Mouse (Mus musculus) hindbrain, embryonic 11.5 days (tissue): ENCODE results near the gene Gfm1. TPM values are rescaled to one million over a fixed set of nuclear protein-coding genes. Genes with fewer than 3 reads are reported as not detected.

Experiments
- ATAC-seq: fragments of 200-750 bp; cut with Nextera tagmentation; 2 replicates; pipeline ENCODE4 v1.8.0; 2017; ENCODE audit warnings: mild to moderate bottlenecking, moderate TSS enrichment, moderate library complexity; ENCODE audit not compliant: low FRiP score
- DNase-seq: peaks from one replicate; pipeline ENCODE4 v3.0.0-alpha.2; 2015; ENCODE audit warnings: low spot score
- H3K27ac ChIP-seq: fragments of 300-500 bp; sonication (generic); 2 replicates; pipeline ENCODE4 v1.5.1; 2014; ENCODE audit warnings: mild to moderate bottlenecking, low read depth, low read length
- H3K27me3 ChIP-seq: fragments of 300-500 bp; sonication (generic); 2 replicates; pipeline ENCODE4 v1.6.1; 2014; ENCODE audit warnings: mild to moderate bottlenecking, low read length, moderate library complexity, mixed read lengths; ENCODE audit not compliant: control insufficient read depth, insufficient read depth
- H3K36me3 ChIP-seq: fragments of 300-500 bp; sonication (generic); 2 replicates; pipeline ENCODE4 v1.6.1; 2014; ENCODE audit warnings: mild to moderate bottlenecking, low read length, moderate library complexity, mixed read lengths; ENCODE audit not compliant: control insufficient read depth, insufficient read depth
- H3K4me1 ChIP-seq: fragments of 300-500 bp; sonication (generic); replicated peaks from 2 replicates; pipeline ENCODE4 v1.6.1; 2014; ENCODE audit warnings: low read length, mixed read lengths; ENCODE audit not compliant: control insufficient read depth, insufficient read depth
- H3K4me2 ChIP-seq: fragments of 300-500 bp; sonication (generic); replicated peaks from 2 replicates; pipeline ENCODE4 v1.6.1; 2014; ENCODE audit warnings: mild to moderate bottlenecking, low read depth, low read length
- H3K4me3 ChIP-seq: fragments of 300-500 bp; sonication (generic); 2 replicates; pipeline ENCODE4 v1.5.1; 2014; ENCODE audit warnings: low read depth, low read length
- H3K9ac ChIP-seq: fragments of 300-500 bp; sonication (generic); 2 replicates; pipeline ENCODE4 v1.6.1; 2014; ENCODE audit warnings: low read depth, low read length
- H3K9me3 ChIP-seq: fragments of 300-500 bp; sonication (generic); 2 replicates; pipeline ENCODE4 v1.6.1; 2016; ENCODE audit warnings: low read length; ENCODE audit not compliant: control insufficient read depth
- WGBS: fragments of 180-500 bp; shearing (Covaris S2); extraction: QIAGEN DNeasy Blood & Tissue Kit; methylation state at CpG from one replicate; pipeline ENCODE4 v1.1.7; 2014; 5-methylcytosine and 5-hydroxymethylcytosine counted together
- polyA plus RNA-seq: library from polyadenylated mRNA; unstranded; fragments of >200 nt; fragmentation: Nextera tagmentation; extraction: Ambion mirVana; gene quantifications from 2 replicates; pipeline ENCODE4 v1.2.1, GENCODE M21; 2014

Gfm1 gene
- 46.3 and 51.8 TPM in 2 replicates for polyA plus RNA-seq

DNA sequence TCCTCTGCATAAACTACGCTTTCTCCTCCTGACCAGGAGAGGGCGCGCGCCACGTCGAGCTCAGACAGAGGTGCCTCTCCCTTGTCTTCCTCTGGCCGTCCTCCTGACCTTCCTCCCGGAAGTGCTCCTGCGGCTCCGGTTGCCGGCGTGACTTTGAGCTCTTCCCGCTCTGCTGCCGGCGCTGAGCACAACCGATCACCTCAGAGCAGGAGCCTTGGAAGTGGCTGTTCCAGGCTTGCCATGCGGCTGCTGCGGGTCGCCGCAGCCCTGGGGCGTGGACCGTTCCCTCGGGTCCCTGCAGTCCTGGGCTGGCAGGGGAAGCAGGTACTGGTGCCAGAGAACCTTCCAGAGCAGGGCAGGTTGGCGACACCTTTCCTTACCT lies at the start of gene Gfm1:
Gene Gfm1, plus strand, starts transcription at position 98 of the 382 bp plus-strand sequence.
- Histone ChIP-seq H3K4me2 (peak within 1 kb of the TSS; percentile 76), H3K9me3 (0 out of 2 replicates have a peak, but pooled peaks cover 3% of the 10 kb centered on the region), H3K27me3 (no peaks in the 10 kb centered on the region), H3K4me1 (no peaks in the 10 kb centered on the region), H3K4me3 (peak within 1 kb of the TSS; percentile 97), H3K9ac (peak within 1 kb of the TSS; percentile 89), H3K27ac (no peak within 1 kb of the TSS), H3K36me3 (peaks cover 8% of the 10 kb centered on the region; the same call in 1 of the 2 replicates)
- peak; percentile 90 for DNase-seq
- 1% methylated on average over 24 of the region's 24 CpGs for WGBS
- ATAC-seq = peak; percentile 93

DNA sequence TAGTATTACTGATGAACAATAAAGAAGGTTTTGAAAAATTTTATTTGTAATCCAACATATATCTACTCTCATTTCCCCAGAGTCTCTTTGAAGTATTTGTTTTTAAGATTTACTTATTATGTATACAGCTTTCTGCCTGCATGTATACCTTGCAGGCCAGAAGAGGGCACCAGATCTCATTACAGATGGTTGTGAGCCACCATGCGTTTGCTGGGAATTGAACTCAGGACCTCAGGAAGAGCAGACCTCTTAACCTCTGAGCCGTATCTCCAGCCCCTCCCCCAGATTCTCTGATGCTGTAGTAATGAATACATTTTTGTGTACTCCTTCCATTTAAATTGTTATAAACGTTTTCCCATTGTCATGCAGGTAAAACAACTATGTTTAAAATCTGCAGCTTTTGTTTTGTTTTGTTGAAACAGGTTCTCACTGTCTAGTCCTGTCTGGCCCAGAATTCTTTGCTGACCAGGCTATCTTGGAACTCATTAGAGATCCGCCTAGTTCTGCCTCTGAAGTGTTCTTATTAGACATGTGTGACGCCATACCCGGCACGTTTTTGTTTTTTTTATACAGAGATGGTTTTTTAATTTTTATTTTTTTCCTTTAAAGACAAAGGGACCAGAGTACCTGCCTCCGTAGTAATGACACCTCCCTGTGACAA lies 428 bp upstream of the Gfm1 start:
- Histone ChIP-seq H3K4me2 (no peak overlapping the region; the same call in 1 of the 2 replicates), H3K27me3 (no peaks in the 10 kb centered on the region), H3K9ac (peak overlapping the region; percentile 89; the same call in 1 of the 2 replicates), H3K27ac (no peak overlapping the region), H3K4me3 (peak overlapping the region; percentile 97), H3K4me1 (no peaks in the 10 kb centered on the region), H3K9me3 (0 out of 2 replicates have a peak, but pooled peaks cover 3% of the 10 kb centered on the region), H3K36me3 (peaks cover 8% of the 10 kb centered on the region; the same call in 1 of the 2 replicates)
- WGBS = 39% methylated on average over 8 of the region's 8 CpGs
- ATAC-seq (peak; percentile 83), DNase-seq (no peak)

DNA sequence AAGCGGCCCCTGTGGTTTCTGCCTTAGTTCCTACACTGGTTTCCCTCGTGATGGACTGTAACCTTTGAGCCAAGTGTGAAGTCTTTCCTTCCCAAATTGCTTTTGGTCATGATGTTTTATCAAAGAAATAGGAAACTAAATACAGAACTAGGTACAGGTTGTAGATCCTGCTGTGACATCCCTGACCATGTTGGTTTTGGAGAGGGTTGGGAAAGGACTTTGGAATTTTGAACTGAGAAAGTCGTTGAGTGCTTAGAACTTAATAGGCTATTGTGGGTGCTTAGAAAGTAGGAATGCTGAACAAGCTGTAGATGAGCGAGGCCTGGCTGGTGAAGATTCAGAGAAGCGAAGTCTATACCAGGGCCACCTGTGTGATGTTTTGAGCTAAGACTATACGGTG lies 4.1 kb downstream of the Gfm1 start:
- Histone ChIP-seq H3K9ac (no peak overlapping the region), H3K4me2 (no peak overlapping the region), H3K27me3 (no peaks in the 10 kb centered on the region), H3K27ac (no peak overlapping the region), H3K9me3 (no peaks in the 10 kb centered on the region), H3K36me3 (peaks cover 8% of the 10 kb centered on the region; the same call in 1 of the 2 replicates), H3K4me1 (no peaks in the 10 kb centered on the region), H3K4me3 (no peak overlapping the region)
- DNase-seq (no peak), ATAC-seq (no peak)
- WGBS = 96% methylated on average over 6 of the region's 6 CpGs

DNA sequence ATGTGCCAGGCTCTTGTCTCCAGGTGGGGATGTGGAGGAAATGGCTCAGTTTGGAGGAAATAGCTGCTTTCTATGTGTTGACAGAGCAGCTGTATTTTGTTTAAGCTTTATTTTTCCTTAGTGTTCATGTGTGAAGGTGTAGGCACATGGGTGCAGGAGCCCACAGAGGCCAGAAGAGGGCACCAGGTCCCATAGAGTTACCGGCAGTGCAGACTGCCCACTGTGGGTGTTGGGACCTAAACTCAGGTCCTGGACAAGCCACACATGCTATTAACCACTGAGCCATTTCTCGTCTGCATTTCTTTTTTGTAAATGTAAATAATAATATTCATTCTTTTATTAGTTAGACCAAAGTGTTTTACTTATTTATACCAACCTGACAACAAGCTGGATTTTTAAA lies 17.2 kb downstream of the Gfm1 start:
- Histone ChIP-seq H3K4me3 (no peak overlapping the region), H3K27ac (no peak overlapping the region), H3K36me3 (peaks cover 20% of the 10 kb centered on the region; the same call in 1 of the 2 replicates), H3K9ac (no peak overlapping the region), H3K4me1 (no peaks in the 10 kb centered on the region), H3K4me2 (no peak overlapping the region), H3K27me3 (no peaks in the 10 kb centered on the region), H3K9me3 (no peaks in the 10 kb centered on the region)
- 95% methylated on average over 2 of the region's 2 CpGs for WGBS
- DNase-seq = no peak
- no peak for ATAC-seq

DNA sequence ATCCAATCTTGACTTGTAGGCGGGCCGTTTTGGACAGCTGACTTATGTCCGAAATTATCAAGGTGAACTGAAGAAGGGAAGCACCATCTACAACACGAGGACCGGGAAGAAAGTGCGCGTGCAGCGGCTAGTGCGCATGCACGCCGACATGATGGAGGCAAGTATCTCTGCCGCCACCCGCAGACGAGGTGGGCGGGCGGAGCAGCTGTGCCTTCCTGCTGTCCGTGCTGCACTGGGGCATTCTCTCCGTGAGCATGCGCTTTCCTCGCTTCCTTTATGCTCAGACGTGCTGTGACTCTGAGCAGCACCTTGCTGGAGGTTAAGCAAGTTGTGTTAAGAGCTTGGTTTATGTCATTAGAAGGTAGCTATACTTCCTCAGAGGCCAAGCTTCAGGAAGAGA lies 19.8 kb downstream of the Gfm1 start:
- peaks cover 15% of the 10 kb centered on the region; the same call in 1 of the 2 replicates for H3K36me3 ChIP-seq
- no peak for DNase-seq

DNA sequence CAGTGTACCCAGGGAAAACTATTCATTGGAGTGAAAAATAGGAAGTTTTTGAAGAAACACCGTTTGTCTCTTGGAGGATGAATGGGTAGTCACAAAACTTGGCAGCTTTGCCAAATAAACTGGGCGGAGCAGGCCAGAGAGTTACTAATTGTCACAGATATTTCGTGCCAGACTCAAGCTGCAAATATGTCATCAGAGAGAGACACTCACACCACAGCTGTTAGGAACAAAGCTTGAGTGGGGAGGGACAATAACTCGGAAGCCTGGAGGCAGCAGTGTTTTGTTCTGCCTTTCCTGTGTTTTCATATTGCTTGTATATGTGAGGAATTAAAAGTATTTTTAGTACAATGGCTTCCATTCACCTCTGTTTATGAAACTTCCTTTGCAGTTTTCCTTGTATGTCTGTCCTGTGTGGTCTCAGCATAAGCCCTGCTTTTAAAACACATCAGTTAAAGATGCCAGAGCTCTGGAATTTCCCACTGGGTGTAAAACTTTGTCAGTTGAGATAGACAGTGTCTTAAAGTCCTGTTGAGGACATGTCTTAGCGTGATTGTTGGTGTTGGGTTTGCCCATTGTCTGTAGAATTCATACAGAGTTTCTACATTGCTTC lies 20.8 kb downstream of the Gfm1 start:
- Histone ChIP-seq H3K27me3 (no peaks in the 10 kb centered on the region), H3K9ac (no peak overlapping the region), H3K9me3 (no peaks in the 10 kb centered on the region), H3K36me3 (peaks cover 15% of the 10 kb centered on the region; the same call in 1 of the 2 replicates), H3K4me3 (no peak overlapping the region), H3K4me1 (no peaks in the 10 kb centered on the region), H3K4me2 (no peak overlapping the region), H3K27ac (no peak overlapping the region)
- no peak for DNase-seq
- ATAC-seq = no peak
- 92% methylated on average over 5 of the region's 5 CpGs for WGBS

More for the DNA sequence above, 19.8 kb downstream of the Gfm1 start:
- 95% methylated on average over 21 of the region's 21 CpGs for WGBS
- Histone ChIP-seq H3K4me3 (no peak overlapping the region), H3K27me3 (no peaks in the 10 kb centered on the region), H3K9ac (no peak overlapping the region), H3K4me2 (no peak overlapping the region), H3K27ac (no peak overlapping the region), H3K4me1 (no peaks in the 10 kb centered on the region), H3K9me3 (no peaks in the 10 kb centered on the region)
- no peak for ATAC-seq

DNA sequence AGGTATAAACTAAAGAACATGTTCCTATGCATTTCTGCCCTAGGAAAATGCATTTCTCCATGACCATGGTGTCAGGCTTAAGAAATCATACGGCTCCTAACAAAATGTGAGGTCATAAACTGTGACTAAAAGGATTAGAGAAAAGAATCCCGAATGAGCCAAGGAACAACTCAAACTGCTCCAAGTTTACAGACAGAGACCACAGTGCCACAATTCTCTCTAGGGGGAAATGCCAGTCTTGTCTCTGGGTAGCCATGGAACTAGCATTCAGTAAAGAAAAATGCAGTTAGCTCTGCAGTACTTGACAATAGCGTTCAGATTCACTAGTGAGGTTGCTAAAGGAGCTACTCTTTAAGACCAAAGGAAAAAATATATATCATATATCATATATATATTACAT lies 30.0 kb downstream of the Gfm1 start:
- Histone ChIP-seq H3K4me2 (no peak overlapping the region), H3K9ac (no peak overlapping the region), H3K27me3 (no peaks in the 10 kb centered on the region), H3K9me3 (no peaks in the 10 kb centered on the region), H3K36me3 (peaks cover 8% of the 10 kb centered on the region; the same call in 1 of the 2 replicates), H3K4me1 (no peaks in the 10 kb centered on the region), H3K4me3 (no peak overlapping the region), H3K27ac (no peak overlapping the region)
- WGBS = 79% methylated on average over 3 of the region's 3 CpGs
- ATAC-seq (no peak), DNase-seq (no peak)

DNA sequence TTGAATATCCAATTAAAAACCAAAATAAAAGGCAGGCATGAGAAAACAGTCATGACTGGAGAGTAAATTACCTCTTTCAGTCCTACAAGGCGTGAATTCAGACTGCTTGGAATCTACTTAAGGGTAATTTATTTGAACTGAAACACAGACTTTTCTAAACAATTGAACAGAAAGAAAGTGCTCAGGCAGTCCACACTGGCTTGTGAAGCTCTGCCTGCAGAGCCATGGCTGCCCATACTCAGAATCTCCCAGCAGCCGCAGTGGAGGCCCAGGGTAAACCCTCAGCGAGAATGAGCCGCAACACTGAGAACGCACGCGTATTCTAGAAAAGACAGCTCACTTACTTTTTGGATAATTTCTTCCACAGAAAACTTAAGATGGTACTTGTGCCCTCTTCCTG lies 32.1 kb downstream of the Gfm1 start:
- Histone ChIP-seq H3K4me2 (no peak overlapping the region), H3K27ac (no peak overlapping the region), H3K4me3 (no peak overlapping the region), H3K9ac (no peak overlapping the region), H3K9me3 (no peaks in the 10 kb centered on the region), H3K27me3 (no peaks in the 10 kb centered on the region), H3K4me1 (no peaks in the 10 kb centered on the region), H3K36me3 (peaks cover 5% of the 10 kb centered on the region; the same call in 1 of the 2 replicates)
- 88% methylated on average over 7 of the region's 7 CpGs for WGBS
- ATAC-seq (no peak), DNase-seq (no peak)
